Mouse (Mus musculus): ENCODE results near the gene Slc37a2. TPM values are rescaled to one million over a fixed set of nuclear protein-coding genes. Genes with fewer than 3 reads are reported as not detected.

Gene Slc37a2
- polyA plus RNA-seq, 1 experiment, result 2.6 TPM

- TF ChIP-seq CTCF (conservative IDR thresholded peaks at IDR 0.05; ENCODE audit: insufficient read depth, insufficient read length, low read depth, low read length), result no peak
- TF ChIP-seq POLR2A (IDR thresholded peaks at IDR 0.05; ENCODE audit: low read depth, low read length), result no peak
- WGBS, result 88% methylated on average over 3 of the region's 3 CpGs
- Histone ChIP-seq H3K36me3 (ENCODE audit: control insufficient read depth, insufficient read depth, low read length) (no peaks in the 10 kb centered on the region), H3K27me3 (replicated peaks; ENCODE audit: control insufficient read depth, insufficient read depth, low read length) (no peaks in the 10 kb centered on the region), H3K4me3 (ENCODE audit: insufficient read depth, low read depth, low read length) (no peak overlapping the region), H3K27ac (ENCODE audit: insufficient read depth, low read depth, low read length) (no peak overlapping the region), H3K4me1 (ENCODE audit: control insufficient read depth, insufficient read depth, low read length) (no peaks in the 10 kb centered on the region)
- DNase-seq, result no peak
These were observed 67.5 kb downstream of the Slc37a2 start for GRCm38 (mm10) chr9:37188024-37188423.

- Histone ChIP-seq H3K36me3 (ENCODE audit: control insufficient read depth, insufficient read depth, low read length) (no peaks in the 10 kb centered on the region), H3K27ac (ENCODE audit: insufficient read depth, low read depth, low read length) (no peak overlapping the region), H3K4me3 (ENCODE audit: insufficient read depth, low read depth, low read length) (no peak overlapping the region), H3K27me3 (replicated peaks; ENCODE audit: control insufficient read depth, insufficient read depth, low read length) (no peaks in the 10 kb centered on the region), H3K4me1 (ENCODE audit: control insufficient read depth, insufficient read depth, low read length) (no peaks in the 10 kb centered on the region)
- TF ChIP-seq CTCF (conservative IDR thresholded peaks at IDR 0.05; ENCODE audit: insufficient read depth, insufficient read length, low read depth, low read length), result no peak
- TF ChIP-seq POLR2A (IDR thresholded peaks at IDR 0.05; ENCODE audit: low read depth, low read length), result no peak
- WGBS, result 84% methylated on average over 5 of the region's 5 CpGs
- no peak for DNase-seq
These were observed 68.1 kb downstream of the Slc37a2 start for GRCm38 (mm10) chr9:37187407-37187806.

GRCm38 (mm10) chr9:37183176-37183575 is 72.4 kb downstream of the Slc37a2 start:
- no peaks in the 10 kb centered on the region for H3K4me1 ChIP-seq (ENCODE audit: control insufficient read depth, insufficient read depth, low read length)
- no peak overlapping the region for H3K27ac ChIP-seq (ENCODE audit: insufficient read depth, low read depth, low read length)
- WGBS, result 87% methylated on average over 2 of the region's 2 CpGs
- H3K4me3 ChIP-seq (ENCODE audit: insufficient read depth, low read depth, low read length), result no peak overlapping the region
- no peak for DNase-seq
- H3K36me3 ChIP-seq (ENCODE audit: control insufficient read depth, insufficient read depth, low read length), result no peaks in the 10 kb centered on the region
- H3K27me3 ChIP-seq (replicated peaks; ENCODE audit: control insufficient read depth, insufficient read depth, low read length), result no peaks in the 10 kb centered on the region
- no peak for TF ChIP-seq POLR2A (IDR thresholded peaks at IDR 0.05; ENCODE audit: low read depth, low read length)
- TF ChIP-seq CTCF (conservative IDR thresholded peaks at IDR 0.05; ENCODE audit: insufficient read depth, insufficient read length, low read depth, low read length), result no peak

GRCm38 (mm10) chr9:37181596-37181995 is 73.9 kb downstream of the Slc37a2 start:
- Histone ChIP-seq H3K4me3 (ENCODE audit: insufficient read depth, low read depth, low read length) (no peak overlapping the region), H3K4me1 (ENCODE audit: control insufficient read depth, insufficient read depth, low read length) (no peaks in the 10 kb centered on the region), H3K36me3 (ENCODE audit: control insufficient read depth, insufficient read depth, low read length) (no peaks in the 10 kb centered on the region), H3K27me3 (replicated peaks; ENCODE audit: control insufficient read depth, insufficient read depth, low read length) (no peaks in the 10 kb centered on the region), H3K27ac (ENCODE audit: insufficient read depth, low read depth, low read length) (no peak overlapping the region)
- TF ChIP-seq CTCF (conservative IDR thresholded peaks at IDR 0.05; ENCODE audit: insufficient read depth, insufficient read length, low read depth, low read length), result no peak
- TF ChIP-seq POLR2A (IDR thresholded peaks at IDR 0.05; ENCODE audit: low read depth, low read length), result no peak
- no peak for DNase-seq
- 86% methylated on average over 5 of the region's 5 CpGs for WGBS

GRCm38 (mm10) chr9:37179596-37179995 is 75.9 kb downstream of the Slc37a2 start:
- Histone ChIP-seq H3K27ac (ENCODE audit: insufficient read depth, low read depth, low read length) (no peak overlapping the region), H3K27me3 (replicated peaks; ENCODE audit: control insufficient read depth, insufficient read depth, low read length) (no peaks in the 10 kb centered on the region), H3K36me3 (ENCODE audit: control insufficient read depth, insufficient read depth, low read length) (no peaks in the 10 kb centered on the region), H3K4me3 (ENCODE audit: insufficient read depth, low read depth, low read length) (no peak overlapping the region), H3K4me1 (ENCODE audit: control insufficient read depth, insufficient read depth, low read length) (no peaks in the 10 kb centered on the region)
- no peak for DNase-seq
- TF ChIP-seq CTCF (conservative IDR thresholded peaks at IDR 0.05; ENCODE audit: insufficient read depth, insufficient read length, low read depth, low read length), result no peak
- no peak for TF ChIP-seq POLR2A (IDR thresholded peaks at IDR 0.05; ENCODE audit: low read depth, low read length)
- WGBS, result 92% methylated on average over 4 of the region's 4 CpGs

GRCm38 (mm10) chr9:37178911-37179310 is 76.6 kb downstream of the Slc37a2 start:
- DNase-seq, result no peak
- TF ChIP-seq CTCF (conservative IDR thresholded peaks at IDR 0.05; ENCODE audit: insufficient read depth, insufficient read length, low read depth, low read length), result no peak
- TF ChIP-seq POLR2A (IDR thresholded peaks at IDR 0.05; ENCODE audit: low read depth, low read length), result no peak
- Histone ChIP-seq H3K4me3 (ENCODE audit: insufficient read depth, low read depth, low read length) (no peak overlapping the region), H3K36me3 (ENCODE audit: control insufficient read depth, insufficient read depth, low read length) (no peaks in the 10 kb centered on the region), H3K27ac (ENCODE audit: insufficient read depth, low read depth, low read length) (no peak overlapping the region), H3K4me1 (ENCODE audit: control insufficient read depth, insufficient read depth, low read length) (no peaks in the 10 kb centered on the region), H3K27me3 (replicated peaks; ENCODE audit: control insufficient read depth, insufficient read depth, low read length) (no peaks in the 10 kb centered on the region)
- WGBS, result 59% methylated on average over 4 of the region's 4 CpGs

Other genes starting within 250 kb of the Slc37a2 start
- 7.1 and 8.2 TPM in 2 replicates for gene Pknox2, start 108.3 kb downstream of the Slc37a2 start, polyA plus RNA-seq (2012; rRNA removed)
- gene Tmem218, start 47.5 kb downstream of the Slc37a2 start, polyA plus RNA-seq (2012; rRNA removed), result 3.4 and 4.2 TPM in 2 replicates
- 0.64 TPM in 2 replicates for gene Ccdc15, start 92.7 kb upstream of the Slc37a2 start, polyA plus RNA-seq (2012; rRNA removed)
- 0.03 and 0.09 TPM in 2 replicates for gene Hepacam, start 111.6 kb upstream of the Slc37a2 start, polyA plus RNA-seq (2012; rRNA removed)
- 25.4 and 27.6 TPM in 2 replicates for gene Robo4, start 146.2 kb upstream of the Slc37a2 start, polyA plus RNA-seq (2012; rRNA removed)
- gene Robo3, start 177.5 kb upstream of the Slc37a2 start, polyA plus RNA-seq (2012; rRNA removed), result 14.4 and 18.7 TPM in 2 replicates
- gene Msantd2, start 233.6 kb upstream of the Slc37a2 start, polyA plus RNA-seq (2012; rRNA removed), result 12.1 and 15.7 TPM in 2 replicates

Measured in kidney, adult 2 months (tissue).